Mouse (Mus musculus): Measurements from ENCODE around the gene Dab1.

Dab1 gene

GRCm38 (mm10) chr4:103838377-103838776, 219.2 kb downstream of the Dab1 start:
- no peak for DNase-seq (ENCODE audit: low spot score)

DNA sequence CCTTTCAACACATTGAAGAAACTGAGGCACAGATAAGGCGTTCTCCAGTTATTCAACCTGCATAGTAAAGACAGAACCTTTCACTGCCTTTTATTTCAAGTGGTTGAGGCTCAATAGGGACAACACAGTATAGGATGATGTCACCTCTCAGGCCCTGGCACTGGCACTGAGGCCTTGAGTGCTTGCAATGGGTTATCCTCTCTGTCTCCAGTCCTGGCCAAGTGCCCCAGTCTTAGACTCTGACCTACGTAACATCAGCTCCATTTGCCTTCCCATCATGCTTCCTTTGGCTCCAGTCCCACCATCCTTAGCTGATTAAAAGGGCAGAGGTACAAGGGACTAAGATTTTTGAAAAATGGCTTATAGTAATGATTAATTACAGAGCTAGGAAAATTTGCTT, 220.4 kb downstream of the Dab1 start:
- no peak for DNase-seq (ENCODE audit: low spot score)

GRCm38 (mm10) chr4:103841126-103841525, 222.0 kb downstream of the Dab1 start:
- no peak for DNase-seq (ENCODE audit: low spot score)

- no peak for DNase-seq (ENCODE audit: low spot score)
Measured at GRCm38 (mm10) chr4:103844635-103845034, 225.5 kb downstream of the Dab1 start.

DNA sequence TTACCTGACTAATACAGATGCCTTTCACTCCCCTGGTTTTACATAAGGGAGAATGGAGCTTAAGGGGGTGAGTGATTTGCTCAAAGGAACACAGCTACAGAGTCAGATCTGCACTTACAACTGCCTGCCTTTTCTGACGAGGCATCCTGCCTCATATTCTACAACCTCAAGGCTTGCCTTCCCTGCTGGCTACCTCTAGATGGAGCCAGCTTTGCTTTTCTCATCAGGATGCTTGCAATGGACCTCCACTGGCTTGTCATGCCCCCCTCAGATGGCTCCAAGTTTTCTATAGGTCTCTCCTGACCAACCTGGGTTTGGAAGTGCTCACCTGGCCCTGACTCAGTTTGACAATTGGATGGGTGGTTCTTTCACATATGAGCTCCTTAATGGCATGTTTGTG, 238.0 kb downstream of the Dab1 start:
- no peak for DNase-seq (ENCODE audit: low spot score)

DNA sequence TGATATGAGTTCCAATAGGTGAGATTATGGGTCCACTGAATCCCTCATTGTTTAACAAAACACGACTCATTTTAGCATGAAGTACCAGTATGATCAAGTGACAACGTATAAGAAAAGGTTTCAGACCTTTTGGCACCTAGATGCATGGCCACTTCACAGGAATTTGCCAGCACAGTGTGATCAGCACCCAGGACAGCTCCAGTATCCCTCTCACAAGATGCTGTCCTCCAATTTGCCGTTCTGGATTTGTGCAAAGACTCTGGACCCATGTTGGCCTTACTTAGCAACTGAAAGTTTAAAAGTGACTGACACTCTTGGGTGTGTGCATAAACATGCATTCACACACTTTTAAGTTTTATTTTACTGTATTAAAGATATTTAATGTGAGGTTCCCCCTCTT, 256.4 kb downstream of the Dab1 start:
- no peak for DNase-seq (ENCODE audit: low spot score)

DNA sequence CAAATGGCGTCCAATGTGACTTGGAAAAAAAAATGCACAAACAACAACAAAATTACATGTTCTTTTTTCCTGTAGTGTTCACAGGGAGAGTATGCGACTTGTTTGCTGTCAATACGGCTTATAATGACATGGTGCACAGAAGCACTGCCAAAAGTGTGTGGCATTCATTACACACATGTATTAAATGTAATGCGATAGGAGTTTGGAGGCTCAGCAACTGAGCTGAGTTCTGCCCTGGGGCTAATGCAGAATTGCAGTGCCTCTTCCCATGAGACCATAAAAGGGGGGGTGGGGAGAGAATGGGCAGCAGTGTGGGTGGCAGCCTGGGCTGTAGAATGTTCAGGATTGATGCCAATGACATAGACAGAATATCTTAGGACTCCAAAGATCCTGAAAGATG, 259.7 kb downstream of the Dab1 start:
- no peak for DNase-seq (ENCODE audit: low spot score)

DNA sequence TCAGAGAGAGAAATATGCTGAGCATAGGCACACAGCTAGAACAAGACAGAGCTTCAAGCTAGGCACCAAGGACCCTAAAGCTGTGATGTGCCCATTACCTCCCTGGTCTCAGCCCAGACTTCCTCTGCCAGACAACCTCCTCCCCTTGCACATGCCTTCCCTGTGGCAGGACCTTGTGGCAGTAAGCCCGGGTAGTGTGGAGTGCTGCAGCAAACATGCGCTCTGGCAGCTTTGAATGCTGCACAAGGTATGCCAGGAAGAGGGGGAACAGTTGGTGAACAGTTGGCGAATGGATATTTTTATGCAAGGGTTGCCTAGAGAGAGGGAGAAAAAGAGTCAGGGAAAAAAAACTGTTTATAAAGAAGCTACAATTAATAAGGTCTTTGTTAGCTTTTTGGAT, 262.5 kb downstream of the Dab1 start:
- no peak for DNase-seq (ENCODE audit: low spot score)

DNA sequence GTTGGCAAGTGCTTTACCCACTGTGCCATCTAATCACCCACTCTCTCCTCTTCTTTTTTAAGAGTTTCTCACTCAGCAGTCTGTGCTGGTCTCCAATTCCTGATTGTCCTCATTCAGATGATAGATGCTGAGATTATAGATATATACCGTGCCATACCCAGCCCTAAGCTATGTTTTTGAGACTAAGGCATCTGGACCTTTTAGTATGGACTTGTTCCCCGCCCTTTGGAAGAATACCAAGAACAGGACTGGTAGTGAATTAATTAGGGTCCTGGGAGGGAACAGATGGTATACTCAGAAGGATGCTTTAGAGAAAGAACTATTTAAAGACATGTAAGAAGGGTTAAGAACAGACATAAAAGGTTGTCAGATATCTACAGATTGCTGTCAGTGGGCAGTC, 268.9 kb downstream of the Dab1 start:
- no peak for DNase-seq (ENCODE audit: low spot score)

DNA sequence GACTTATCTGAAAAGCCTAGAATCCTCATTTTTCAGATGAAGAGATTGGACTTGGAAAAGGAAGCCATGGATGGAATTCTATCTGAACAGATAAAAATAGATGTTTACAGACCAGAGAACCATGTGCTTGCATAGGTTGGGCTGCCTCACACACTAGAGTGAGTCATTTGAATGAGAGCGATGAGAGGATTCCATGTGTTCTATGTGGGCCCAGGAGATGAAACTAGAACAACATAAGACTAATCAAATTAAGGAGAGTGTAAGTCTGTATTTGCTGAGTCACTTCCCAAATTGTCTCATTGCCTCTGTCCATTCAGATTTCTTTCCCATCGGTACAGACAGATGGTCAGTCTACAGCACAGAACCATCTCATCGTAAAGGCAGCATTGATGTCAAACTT, 270.0 kb downstream of the Dab1 start:
- no peak for DNase-seq (ENCODE audit: low spot score)

DNA sequence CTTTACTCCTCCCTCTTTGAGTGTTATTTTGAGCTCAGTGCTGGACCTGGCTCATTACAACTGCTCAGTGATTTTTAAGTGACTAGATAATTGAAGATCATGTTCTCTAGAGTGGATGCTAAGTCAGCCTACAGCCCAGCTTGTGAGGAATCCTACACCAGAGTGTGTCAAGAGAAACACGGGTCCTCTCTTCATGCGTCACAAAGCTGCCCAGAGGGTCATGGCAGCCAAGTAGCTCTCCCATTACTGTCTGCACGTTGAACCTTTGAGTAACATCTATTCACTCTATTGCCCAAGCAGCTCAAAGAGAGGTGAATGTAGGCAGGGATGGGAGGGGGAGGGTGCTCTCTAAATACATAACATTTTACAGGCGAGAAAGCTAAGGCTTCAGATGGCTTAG, 277.6 kb downstream of the Dab1 start:
- DNase-seq (ENCODE audit: low spot score): no peak

- no peak for DNase-seq (ENCODE audit: low spot score)
Measured at GRCm38 (mm10) chr4:103897702-103898101, 278.5 kb downstream of the Dab1 start.

DNA sequence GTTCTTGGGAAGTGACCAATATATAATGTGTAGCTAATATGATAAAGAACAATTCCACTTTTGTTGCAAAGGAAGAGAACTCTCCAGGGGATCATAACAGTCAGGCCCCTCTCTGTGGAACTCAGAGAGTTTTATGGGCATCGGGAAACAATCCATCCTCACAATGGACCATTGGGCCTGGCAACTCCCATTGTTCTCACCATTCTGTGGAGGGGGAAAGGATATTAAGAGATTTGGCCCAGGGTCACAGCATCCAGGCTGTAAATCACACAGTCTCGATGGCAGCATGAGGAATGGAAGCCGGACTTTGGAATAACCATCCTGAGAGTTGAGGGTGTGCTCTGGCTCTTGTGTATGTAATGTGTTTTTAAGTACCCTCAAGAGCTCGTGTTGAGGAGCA, 292.3 kb downstream of the Dab1 start:
- DNase-seq (ENCODE audit: low spot score): no peak

DNA sequence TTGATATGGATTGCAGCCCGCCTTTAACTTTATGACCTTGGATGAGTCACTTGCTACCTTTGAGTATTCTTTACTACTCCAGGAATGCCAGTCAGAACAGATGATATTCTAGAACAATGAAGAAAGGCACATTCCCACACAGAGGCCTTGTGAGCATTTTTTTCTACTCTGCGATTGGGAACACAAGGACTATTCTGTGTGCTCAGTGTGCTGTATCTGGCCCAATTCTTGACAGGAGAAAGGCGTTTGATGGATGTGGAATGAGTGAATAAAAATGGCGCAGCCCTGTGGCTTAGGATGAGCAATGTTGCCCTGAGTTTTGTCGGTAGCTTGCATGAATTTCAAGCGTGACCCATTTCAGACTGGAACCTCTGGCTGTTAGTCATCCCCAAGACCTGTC, 292.9 kb downstream of the Dab1 start:
- DNase-seq (ENCODE audit: low spot score): no peak

GRCm38 (mm10) chr4:103922431-103922931, 303.3 kb downstream of the Dab1 start:
- no peak for DNase-seq (ENCODE audit: low spot score)

DNA sequence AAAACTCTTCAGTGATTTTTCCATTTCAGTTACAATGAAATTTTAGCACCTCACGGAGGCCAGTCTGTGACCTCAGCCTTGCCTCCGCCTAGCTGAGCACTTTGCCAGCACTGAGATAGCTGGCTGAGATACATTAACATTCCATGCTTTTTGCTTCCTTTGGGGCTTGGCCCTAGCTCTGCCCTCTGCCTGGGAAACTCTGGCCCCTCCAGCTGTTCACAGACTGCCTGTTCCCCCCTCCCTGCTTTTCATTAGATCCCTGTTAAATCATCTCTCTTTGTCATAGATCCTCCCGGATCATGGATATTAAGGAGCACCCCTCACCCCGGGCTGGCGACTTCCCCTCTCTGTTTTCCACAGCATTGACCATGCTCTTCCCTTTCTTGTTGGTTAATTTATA, 307.5 kb downstream of the Dab1 start:
- no peak for DNase-seq (ENCODE audit: low spot score)

DNA sequence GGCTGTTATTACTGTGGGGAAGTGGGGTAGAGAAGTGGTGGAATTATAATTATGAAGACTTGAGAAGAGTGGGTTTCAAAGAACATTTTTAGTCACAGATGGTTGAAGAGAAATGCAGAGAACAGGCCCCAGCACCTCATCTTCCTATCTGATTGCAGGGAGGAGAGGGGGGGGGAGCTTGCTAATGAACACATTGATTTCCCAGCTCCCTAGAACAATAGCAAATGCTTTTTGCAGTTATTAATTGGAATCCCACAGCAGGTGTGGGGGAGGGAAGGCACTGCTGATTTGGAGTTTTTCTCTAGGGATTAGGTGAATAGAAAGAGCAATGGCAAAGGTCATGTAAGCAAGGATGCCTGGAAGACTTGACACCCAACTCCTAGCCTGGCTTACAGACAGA, 310.5 kb downstream of the Dab1 start:
- DNase-seq (ENCODE audit: low spot score): no peak

- no peak for DNase-seq (ENCODE audit: low spot score)
Measured at GRCm38 (mm10) chr4:103934364-103934763, 315.2 kb downstream of the Dab1 start.

- DNase-seq (ENCODE audit: low spot score): no peak
Measured at GRCm38 (mm10) chr4:103948255-103948654, 329.1 kb downstream of the Dab1 start.

DNA sequence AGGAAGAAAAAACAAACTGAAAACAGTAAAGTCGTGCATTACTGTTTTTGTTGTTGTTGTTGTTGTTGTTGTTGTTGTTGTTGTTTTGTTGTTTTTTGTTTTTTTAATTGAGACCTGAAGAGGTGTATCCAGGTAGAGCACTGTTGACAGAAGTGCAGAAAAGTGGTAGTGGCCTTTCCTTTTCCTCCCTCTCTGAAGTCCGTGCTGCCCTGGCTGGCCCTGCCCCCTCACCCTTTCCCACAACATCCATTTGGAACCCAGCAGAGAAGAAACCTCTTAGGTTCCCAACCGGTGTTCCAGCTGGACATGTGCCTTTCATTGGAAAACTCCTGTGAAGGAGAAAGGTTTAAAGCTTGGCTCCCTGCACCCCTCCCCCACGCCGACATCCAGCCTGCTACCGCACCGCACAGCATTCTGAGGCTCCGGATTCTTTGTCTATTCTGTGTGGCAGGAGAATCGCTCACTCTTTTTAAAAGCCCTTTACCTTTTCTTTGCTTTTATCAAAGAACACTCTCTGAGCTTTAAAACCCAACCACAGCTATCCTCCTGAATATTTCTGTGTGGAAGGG, 334.6 kb downstream of the Dab1 start:
- no peak for DNase-seq (ENCODE audit: low spot score)

- DNase-seq (ENCODE audit: low spot score): no peak
Measured at GRCm38 (mm10) chr4:103961134-103962049, 342.2 kb downstream of the Dab1 start.

GRCm38 (mm10) chr4:103969906-103970305, 350.7 kb downstream of the Dab1 start:
- DNase-seq (ENCODE audit: low spot score): no peak

GRCm38 (mm10) chr4:103974536-103974935, 355.4 kb downstream of the Dab1 start:
- DNase-seq (ENCODE audit: low spot score): no peak

DNA sequence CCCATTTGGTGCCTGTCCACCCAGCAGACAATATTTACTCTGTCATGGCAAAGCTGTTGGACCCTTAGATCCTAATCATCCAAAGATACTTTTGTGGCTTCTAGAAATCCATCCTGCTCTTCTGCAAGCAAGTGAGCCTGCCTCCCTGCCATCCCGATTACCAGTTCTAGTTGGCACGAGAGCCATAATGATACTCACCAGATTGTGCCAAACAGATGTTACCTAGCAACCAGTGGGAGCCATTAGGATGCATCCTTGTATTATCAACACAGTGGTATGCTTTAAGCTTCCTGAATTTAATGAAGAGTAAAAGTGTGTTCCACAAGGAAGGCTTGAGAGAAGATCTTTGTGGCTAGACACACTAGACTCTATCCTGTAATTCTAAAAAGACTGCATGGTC, 355.8 kb downstream of the Dab1 start:
- no peak for DNase-seq (ENCODE audit: low spot score)

All from c-Kit-positive CD71-positive TER-119-positive erythroid progenitor cells, embryonic 14.5 days (primary cell).